Mouse (Mus musculus) left cerebral cortex, adult 11 months (tissue): ENCODE results near the gene Rpl34.

Experiments
- DNase-seq: peaks from one replicate; pipeline ENCODE4 v3.0.0; 2022; ENCODE audit warnings: low spot score

Rpl34 gene

DNA sequence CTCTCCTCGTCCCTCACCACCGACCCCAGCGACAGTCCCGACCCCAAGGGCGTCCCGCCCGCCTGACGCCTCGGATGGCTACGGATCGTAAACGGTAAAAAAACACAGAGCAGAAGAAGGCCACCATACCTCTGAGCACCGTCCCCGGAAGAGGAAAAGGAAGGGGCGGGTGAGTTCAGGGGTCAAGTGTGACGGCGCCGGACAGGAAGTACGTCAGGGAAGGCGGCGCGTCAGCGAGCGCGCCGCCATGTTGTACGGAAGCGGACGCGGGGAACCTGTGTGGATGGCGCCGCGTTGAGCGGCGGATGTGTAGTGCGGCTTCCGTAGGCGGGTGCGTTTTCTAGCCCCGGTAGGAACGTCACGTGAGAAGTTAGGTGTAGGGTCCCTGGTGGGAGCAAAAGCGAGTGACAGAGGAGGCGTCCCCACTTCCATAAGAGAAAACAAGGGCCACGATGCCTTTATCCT, at the start of gene Rpl34:
TSS of gene Rpl34 (minus strand) at position 210 of the 465 bp plus-strand sequence.
- peak; percentile 94 for DNase-seq

DNA sequence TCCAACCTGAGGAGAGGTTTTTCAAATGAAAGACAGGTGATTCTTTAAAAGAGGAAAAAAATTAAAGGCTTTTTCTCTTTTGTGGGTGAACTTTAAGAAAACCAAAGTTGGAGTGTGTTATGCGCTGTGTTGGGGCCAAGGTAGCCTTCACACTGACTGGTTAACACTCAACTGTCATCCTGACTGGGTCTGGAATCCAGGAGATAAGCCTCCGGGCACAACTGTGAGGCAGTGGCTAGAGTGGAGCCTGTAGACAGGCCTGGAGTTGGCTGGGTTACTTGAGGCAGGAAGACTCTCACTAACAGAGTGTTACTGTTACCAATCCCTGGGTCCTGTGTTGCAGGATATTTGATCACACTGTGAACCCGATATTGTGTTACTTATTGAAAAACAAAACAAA, 38.0 kb upstream of the Rpl34 start:
- DNase-seq = no peak

GRCm38 (mm10) chr3:130764091-130764490, 33.9 kb upstream of the Rpl34 start:
- no peak for DNase-seq

DNA sequence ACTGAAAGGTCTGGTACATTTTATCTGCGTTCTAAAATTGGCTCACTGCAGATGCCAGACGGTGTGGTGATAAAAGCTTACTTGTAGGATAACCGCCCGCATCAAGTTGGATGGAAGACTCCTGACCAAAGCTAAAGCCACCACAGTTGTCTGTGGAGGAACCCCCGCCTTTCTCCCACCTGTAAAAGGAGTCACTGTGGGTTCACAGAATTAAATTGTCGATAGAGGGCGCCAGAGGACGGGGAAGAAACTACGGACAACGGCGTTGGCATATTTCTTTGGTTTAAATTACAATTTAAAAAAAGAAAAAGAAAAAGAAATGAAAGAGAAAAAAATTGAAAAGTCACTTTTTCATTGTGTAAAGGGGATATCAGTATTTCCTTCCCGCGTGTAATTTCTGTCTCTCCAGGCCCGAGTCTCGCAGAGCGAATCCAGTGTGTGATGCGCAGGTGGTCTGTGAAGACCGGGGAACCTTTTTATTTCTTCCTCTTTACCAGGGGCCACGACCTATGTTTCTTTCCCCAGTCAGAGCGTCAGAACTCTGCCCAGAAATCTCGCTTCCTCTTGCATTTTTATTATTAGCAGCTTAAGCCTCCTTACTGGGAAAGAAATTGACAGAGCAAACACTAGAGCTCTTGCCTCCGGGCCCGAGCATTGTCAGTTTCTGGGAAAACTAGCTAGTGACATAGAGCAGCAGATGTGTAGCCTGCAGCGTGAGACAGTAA, 30.7 kb upstream of the Rpl34 start:
- peak; percentile 9 for DNase-seq

GRCm38 (mm10) chr3:130758157-130758841, 28.1 kb upstream of the Rpl34 start:
- no peak for DNase-seq

- DNase-seq = no peak
Observed at GRCm38 (mm10) chr3:130757117-130757852, 27.1 kb upstream of the Rpl34 start.

DNA sequence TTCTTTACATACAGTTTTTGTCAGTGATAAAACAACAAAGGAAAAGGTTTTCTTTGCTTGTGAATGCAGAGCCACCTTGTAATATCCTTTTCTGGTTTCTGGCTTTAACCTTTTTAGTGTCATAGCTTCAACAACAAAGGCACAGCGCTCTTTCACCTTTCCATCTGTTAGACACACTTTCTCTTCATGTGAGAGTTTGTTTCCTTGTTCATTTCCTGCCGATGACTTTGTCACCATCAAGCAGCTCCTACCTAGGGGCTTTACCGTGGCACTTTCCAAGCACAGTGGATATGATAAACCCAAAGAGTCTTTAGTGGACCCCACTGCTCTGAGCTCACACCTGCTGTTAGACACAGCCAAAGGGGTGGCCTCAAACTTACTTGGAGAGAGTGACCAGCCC, 19.0 kb upstream of the Rpl34 start:
- DNase-seq = no peak

GRCm38 (mm10) chr3:130746673-130747619, 16.7 kb upstream of the Rpl34 start:
- DNase-seq = no peak

GRCm38 (mm10) chr3:130737652-130738361, 7.6 kb upstream of the Rpl34 start:
- no peak for DNase-seq

- DNase-seq = no peak
Observed at GRCm38 (mm10) chr3:130736758-130737157, 6.6 kb upstream of the Rpl34 start.

GRCm38 (mm10) chr3:130729472-130730188, 568 bp downstream of the Rpl34 start:
- DNase-seq = no peak

DNA sequence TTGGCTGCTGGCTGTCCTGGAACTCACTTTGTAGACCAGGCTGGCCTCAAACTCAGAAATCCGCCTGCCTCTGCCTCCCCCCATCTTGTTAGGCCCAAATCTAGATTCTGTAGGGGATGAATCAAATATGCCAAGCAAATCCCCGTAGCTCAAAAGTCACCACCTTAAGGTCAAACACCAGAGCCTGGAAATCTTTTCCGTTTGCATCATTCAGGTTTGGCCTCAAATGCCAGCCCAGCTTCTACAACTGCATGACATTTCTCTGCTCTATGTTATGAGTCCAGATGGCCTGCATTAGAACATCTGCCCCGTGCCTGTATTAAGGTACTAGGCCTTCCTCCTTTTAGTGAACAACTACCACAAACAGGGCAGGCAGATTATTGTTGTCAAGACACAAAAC, 2.5 kb downstream of the Rpl34 start:
- DNase-seq = no peak

GRCm38 (mm10) chr3:130727036-130727435, 3.2 kb downstream of the Rpl34 start:
- DNase-seq = no peak

DNA sequence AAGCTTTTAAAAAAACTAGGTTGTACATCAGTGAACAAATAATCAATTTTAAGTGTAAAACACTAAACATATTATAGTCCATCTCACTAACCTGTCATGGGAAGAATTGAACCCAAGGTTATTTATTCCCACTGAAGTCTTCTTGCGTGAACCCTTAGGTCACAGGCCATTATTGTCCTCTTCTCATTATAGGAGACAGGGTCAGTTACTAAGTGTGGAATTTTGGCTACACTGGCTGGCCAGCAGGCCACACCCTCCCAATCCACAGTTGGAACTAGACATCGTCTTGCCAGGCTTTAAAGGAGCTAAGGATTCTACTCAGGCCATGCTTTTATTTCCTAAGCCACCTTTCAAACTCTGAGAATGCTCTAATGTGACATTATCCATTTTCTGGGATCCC, 4.5 kb downstream of the Rpl34 start:
- DNase-seq = no peak

- no peak for DNase-seq
Observed at GRCm38 (mm10) chr3:130722733-130723478, 7.3 kb downstream of the Rpl34 start.

- DNase-seq = no peak
Observed at GRCm38 (mm10) chr3:130720225-130720624, 10.0 kb downstream of the Rpl34 start.

GRCm38 (mm10) chr3:130718871-130719270, 11.3 kb downstream of the Rpl34 start:
- no peak for DNase-seq

GRCm38 (mm10) chr3:130716555-130716954, 13.6 kb downstream of the Rpl34 start:
- DNase-seq = no peak

DNA sequence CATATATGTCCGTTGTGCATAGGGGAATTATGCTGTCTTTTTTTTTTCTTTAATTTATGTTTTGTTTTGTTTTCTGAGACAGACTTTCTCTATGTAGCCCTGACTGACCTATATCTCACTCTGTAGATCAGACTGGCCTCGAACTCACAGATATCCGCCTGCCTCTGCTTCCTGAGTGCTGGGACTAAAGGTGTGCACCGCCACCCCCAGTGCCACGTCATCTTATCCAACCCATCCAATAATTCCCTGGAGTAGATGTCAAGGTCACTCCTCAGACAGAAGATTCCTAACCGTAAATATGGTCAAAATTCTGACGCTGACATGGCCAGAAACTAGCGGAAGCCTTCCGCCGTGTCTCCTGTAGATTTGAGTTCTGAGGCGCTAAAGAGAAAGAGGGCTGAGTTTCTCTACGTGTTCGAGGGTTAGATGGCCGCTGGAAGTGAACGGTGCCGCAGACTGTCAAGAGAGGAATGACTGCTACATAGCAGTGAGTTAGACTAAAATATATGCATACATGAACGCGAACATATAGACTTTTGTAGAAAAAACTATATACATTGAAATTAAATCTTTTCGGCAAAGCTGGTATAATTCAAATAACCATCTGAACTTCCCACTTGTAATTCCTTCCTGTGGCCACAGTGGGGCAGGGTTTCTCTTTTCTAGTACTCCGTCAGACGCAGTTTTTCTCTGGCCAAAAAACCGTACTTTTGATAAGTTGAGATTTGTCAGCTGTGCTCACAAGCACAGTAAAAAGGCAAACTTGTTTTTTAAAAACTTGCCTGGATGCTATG, 15.2 kb downstream of the Rpl34 start:
- DNase-seq = no peak
